Mouse (Mus musculus) hindbrain, embryonic 16.5 days (tissue): Measurements from ENCODE around the gene Ppp3ca. TPM values are rescaled to one million over a fixed set of nuclear protein-coding genes. Genes with fewer than 3 reads are reported as not detected.

Experiments used
- ATAC-seq: fragments of 200-750 bp; cut with Nextera tagmentation; 2 replicates; pipeline ENCODE4 v1.8.0; 2017; ENCODE audit warnings: moderate TSS enrichment, moderate library complexity
- H3K27ac ChIP-seq: fragments of 300-500 bp; sonication (generic); 2 replicates; pipeline ENCODE4 v1.5.1; 2014; ENCODE audit warnings: low read depth, mild to moderate bottlenecking, control low read depth, low read length, moderate library complexity
- H3K27me3 ChIP-seq: fragments of 300-500 bp; sonication (generic); replicated peaks from 2 replicates; pipeline ENCODE4 v1.6.1; 2014; ENCODE audit warnings: low read length; ENCODE audit not compliant: control insufficient read depth, insufficient read depth
- H3K36me3 ChIP-seq: fragments of 300-500 bp; sonication (generic); 2 replicates; pipeline ENCODE4 v1.6.1; 2014; ENCODE audit warnings: mild to moderate bottlenecking, low read length, moderate library complexity, mixed read lengths; ENCODE audit not compliant: control insufficient read depth, insufficient read depth
- H3K4me1 ChIP-seq: fragments of 300-500 bp; sonication (generic); 2 replicates; pipeline ENCODE4 v1.6.1; 2014; ENCODE audit warnings: low read depth, low read length; ENCODE audit not compliant: control insufficient read depth, insufficient read depth
- H3K4me2 ChIP-seq: fragments of 300-500 bp; sonication (generic); 2 replicates; pipeline ENCODE4 v1.6.1; 2014; ENCODE audit warnings: mild to moderate bottlenecking, low read length, control low read depth, moderate library complexity
- H3K4me3 ChIP-seq: fragments of 300-500 bp; sonication (generic); 2 replicates; pipeline ENCODE4 v1.5.1; 2014; ENCODE audit warnings: mild to moderate bottlenecking, low read length, control low read depth, moderate library complexity
- H3K9ac ChIP-seq: fragments of 300-500 bp; sonication (generic); 2 replicates; pipeline ENCODE4 v1.6.1; 2014; ENCODE audit warnings: low read depth, mild to moderate bottlenecking, control low read depth, low read length, moderate library complexity
- H3K9me3 ChIP-seq: fragments of 300-500 bp; sonication (generic); 2 replicates; pipeline ENCODE4 v1.6.1; 2014; ENCODE audit warnings: mild to moderate bottlenecking, low read length, moderate library complexity; ENCODE audit not compliant: control insufficient read depth
- WGBS: fragments of 180-500 bp; shearing (Covaris S2); extraction: QIAGEN DNeasy Blood & Tissue Kit; methylation state at CpG from one replicate; pipeline ENCODE4 v1.1.7; 2014; 5-methylcytosine and 5-hydroxymethylcytosine counted together
- polyA plus RNA-seq: library from polyadenylated mRNA; unstranded; fragments of >200 nt; fragmentation: Nextera tagmentation; extraction: Ambion mirVana; gene quantifications from 2 replicates; pipeline ENCODE4 v1.2.1, GENCODE M21; 2015

The Ppp3ca gene
- polyA plus RNA-seq, 1 experiment from 2014 or later, result 154 TPM

GRCm38 (mm10) chr3:136948142-136948541 is 278.2 kb downstream of the Ppp3ca start:
- ATAC-seq, result no peak
- H3K27ac ChIP-seq, result no peak overlapping the region
- no peaks in the 10 kb centered on the region for H3K36me3 ChIP-seq
- no peak overlapping the region for H3K4me2 ChIP-seq
- 91% methylated on average over 4 of the region's 4 CpGs for WGBS
- H3K4me1 ChIP-seq, result no peaks in the 10 kb centered on the region
- no peaks in the 10 kb centered on the region for H3K27me3 ChIP-seq
- H3K9ac ChIP-seq, result no peak overlapping the region
- H3K9me3 ChIP-seq, result no peaks in the 10 kb centered on the region
- no peak overlapping the region for H3K4me3 ChIP-seq

- Histone ChIP-seq H3K27me3 (no peaks in the 10 kb centered on the region), H3K4me1 (no peaks in the 10 kb centered on the region), H3K4me3 (no peak overlapping the region), H3K36me3 (no peaks in the 10 kb centered on the region), H3K4me2 (no peak overlapping the region), H3K9me3 (no peaks in the 10 kb centered on the region), H3K9ac (no peak overlapping the region), H3K27ac (no peak overlapping the region)
- 90% methylated on average over 1 of the region's 1 CpGs for WGBS
- ATAC-seq, result no peak
Observed at GRCm38 (mm10) chr3:136951792-136952191, 281.9 kb downstream of the Ppp3ca start.

- Histone ChIP-seq H3K27me3 (no peaks in the 10 kb centered on the region), H3K4me1 (no peaks in the 10 kb centered on the region), H3K36me3 (no peaks in the 10 kb centered on the region), H3K4me2 (no peak overlapping the region), H3K4me3 (no peak overlapping the region), H3K9ac (no peak overlapping the region), H3K27ac (no peak overlapping the region), H3K9me3 (no peaks in the 10 kb centered on the region)
- ATAC-seq, result no peak
- 97% methylated on average over 1 of the region's 1 CpGs for WGBS
Observed at GRCm38 (mm10) chr3:136952822-136953221, 282.9 kb downstream of the Ppp3ca start.

- H3K4me3 ChIP-seq, result no peak overlapping the region
- H3K4me2 ChIP-seq, result no peak overlapping the region
- H3K9ac ChIP-seq, result no peak overlapping the region
- no peaks in the 10 kb centered on the region for H3K36me3 ChIP-seq
- H3K27ac ChIP-seq, result no peak overlapping the region
- H3K4me1 ChIP-seq, result no peaks in the 10 kb centered on the region
- no peak for ATAC-seq
- WGBS, result 92% methylated on average over 2 of the region's 2 CpGs
- no peaks in the 10 kb centered on the region for H3K9me3 ChIP-seq
- H3K27me3 ChIP-seq, result no peaks in the 10 kb centered on the region
Observed at GRCm38 (mm10) chr3:136955043-136955442, 285.1 kb downstream of the Ppp3ca start.

- Histone ChIP-seq H3K4me3 (no peak overlapping the region), H3K9ac (no peak overlapping the region), H3K4me2 (no peak overlapping the region), H3K4me1 (no peaks in the 10 kb centered on the region), H3K27me3 (no peaks in the 10 kb centered on the region), H3K36me3 (no peaks in the 10 kb centered on the region), H3K9me3 (no peaks in the 10 kb centered on the region), H3K27ac (no peak overlapping the region)
- 91% methylated on average over 3 of the region's 3 CpGs for WGBS
- ATAC-seq, result no peak
Observed at GRCm38 (mm10) chr3:136960314-136960713, 290.4 kb downstream of the Ppp3ca start.

GRCm38 (mm10) chr3:136966786-136967185 is 296.9 kb downstream of the Ppp3ca start:
- no peak overlapping the region for H3K9ac ChIP-seq
- no peaks in the 10 kb centered on the region for H3K36me3 ChIP-seq
- no peaks in the 10 kb centered on the region for H3K4me1 ChIP-seq
- H3K27ac ChIP-seq, result no peak overlapping the region
- no peaks in the 10 kb centered on the region for H3K27me3 ChIP-seq
- WGBS, result 86% methylated on average over 5 of the region's 5 CpGs
- no peak for ATAC-seq
- H3K4me2 ChIP-seq, result no peak overlapping the region
- H3K9me3 ChIP-seq, result no peaks in the 10 kb centered on the region
- no peak overlapping the region for H3K4me3 ChIP-seq

- Histone ChIP-seq H3K4me1 (no peaks in the 10 kb centered on the region), H3K9ac (no peak overlapping the region), H3K27me3 (no peaks in the 10 kb centered on the region), H3K4me2 (no peak overlapping the region), H3K27ac (no peak overlapping the region), H3K9me3 (no peaks in the 10 kb centered on the region), H3K4me3 (no peak overlapping the region), H3K36me3 (no peaks in the 10 kb centered on the region)
- WGBS, result 94% methylated on average over 2 of the region's 2 CpGs
- ATAC-seq, result no peak
Observed at GRCm38 (mm10) chr3:136967510-136967909, 297.6 kb downstream of the Ppp3ca start.

- Histone ChIP-seq H3K4me3 (no peak overlapping the region), H3K9me3 (no peaks in the 10 kb centered on the region), H3K4me1 (no peaks in the 10 kb centered on the region), H3K36me3 (no peaks in the 10 kb centered on the region), H3K4me2 (no peak overlapping the region), H3K9ac (no peak overlapping the region), H3K27me3 (no peaks in the 10 kb centered on the region), H3K27ac (no peak overlapping the region)
- ATAC-seq, result no peak
- WGBS, result 69% methylated on average over 4 of the region's 4 CpGs
Observed at GRCm38 (mm10) chr3:136969796-136970195, 299.9 kb downstream of the Ppp3ca start.

GRCm38 (mm10) chr3:136977859-136978258 is 307.9 kb downstream of the Ppp3ca start:
- H3K4me3 ChIP-seq, result no peak overlapping the region
- H3K27me3 ChIP-seq, result no peaks in the 10 kb centered on the region
- WGBS, result 61% methylated on average over 1 of the region's 1 CpGs
- no peak overlapping the region for H3K4me2 ChIP-seq
- H3K36me3 ChIP-seq, result no peaks in the 10 kb centered on the region
- no peak overlapping the region for H3K9ac ChIP-seq
- H3K4me1 ChIP-seq, result no peaks in the 10 kb centered on the region
- no peaks in the 10 kb centered on the region for H3K9me3 ChIP-seq
- no peak overlapping the region for H3K27ac ChIP-seq
- ATAC-seq, result no peak
